Mouse (Mus musculus): ENCODE results near the gene Btbd11.

GRCm38 (mm10) chr10:85655881-85656280, 269.3 kb downstream of the Btbd11 start:
- TF ChIP-seq POLR2A (IDR thresholded peaks at IDR 0.05; ENCODE audit: extremely low read depth, insufficient read depth, low read length) (no peak), CTCF (IDR thresholded peaks at IDR 0.05; ENCODE audit: low read depth, low read length) (no peak)

Measured in liver, adult 2 months (tissue).